13 mouse cellular contexts compared by ENCODE assay signal in the genomic region with DNA sequence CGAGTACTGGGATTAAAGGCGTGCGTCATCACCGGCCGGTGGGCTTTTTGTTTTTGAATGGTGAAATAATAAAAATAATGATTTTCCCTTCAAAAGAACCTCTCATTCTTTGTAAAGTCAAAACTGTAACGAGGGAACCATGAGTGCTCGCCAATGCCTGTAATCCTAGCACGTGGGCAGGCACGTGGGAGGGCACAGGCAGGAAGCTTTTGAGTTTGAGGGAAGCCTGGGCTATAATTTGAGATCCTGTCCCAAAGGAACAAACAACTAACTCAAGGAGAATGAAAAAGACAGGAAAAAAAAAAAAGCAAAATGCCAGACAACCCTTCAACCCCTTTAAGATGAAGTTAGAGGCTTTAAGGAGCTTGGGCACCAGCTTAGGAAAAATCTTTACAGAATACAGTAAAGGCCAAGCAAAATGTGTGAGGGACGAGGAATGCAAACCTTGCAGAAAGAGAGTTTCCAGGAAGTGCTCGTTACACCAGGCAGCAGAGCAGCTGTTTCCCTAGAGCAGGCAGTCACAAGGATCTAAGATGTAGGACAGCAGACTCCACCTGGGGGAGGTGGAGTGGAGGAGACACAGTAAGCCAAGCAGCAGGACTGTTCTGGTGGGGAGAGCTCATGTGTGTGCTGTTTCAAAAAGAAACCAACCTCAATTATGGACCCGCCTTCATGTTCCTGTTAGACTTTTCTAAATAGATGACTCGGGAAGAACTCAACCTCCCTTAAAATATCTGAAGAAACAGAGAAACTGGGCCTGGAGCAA. TPM values are rescaled to one million over a fixed set of nuclear protein-coding genes. Genes with fewer than 3 reads are reported as not detected.
DNase-seq lines count a peak whose midpoint lies in the region; TF ChIP-seq lines count a peak whose summit lies in the region.
"Had no signal": no experiment of that assay in that cellular context is flagged by ENCODE, and none has a peak within 500 bp of the region (broad histone marks: within the 10 kb centered on the region; RNA-seq: fewer than 3 reads in every experiment).

No protein-coding gene starts in this region.

- TF ChIP-seq CTCF in left cerebral cortex, adult 2 months (IDR thresholded peaks at IDR 0.05) = no peak; the same call in 1 of the 2 replicates

- peak in 1 of 2 experiments; percentile 21 for DNase-seq in left cerebral cortex, adult 2 months (ENCODE audit: extremely low spot score in 1 of 2, low spot score in 2 of 2)
- no peak for DNase-seq in left cerebral cortex, postnatal 4 days
- DNase-seq in CD4-positive helper T cell, adult 2 months (ENCODE audit: low read depth, low spot score) = peak; percentile 43
- peak; percentile 34 for DNase-seq in ZHBTc4 (ENCODE audit: low read depth, low spot score)
- DNase-seq in urinary bladder, postnatal 25 days (ENCODE audit: low spot score) = no peak
- DNase-seq in adrenal gland, postnatal 4 days (ENCODE audit: low spot score in 2 of 2) = no peak
- DNase-seq in layer of hippocampus, adult 8-10 months (ENCODE audit: low spot score in 2 of 2) = no peak

- WGBS in macrophage (ENCODE audit: missing documents) = 50% methylated on average over 13 of the region's 13 CpGs

- intact Hi-C loops in left cerebral cortex, adult 2 months (cut with DNase I) = loop anchor here (5.0 kb wide), 1 partner anchor 46 kb away; a partner anchor contains a TSS
- intact Hi-C loops in left cerebral cortex, postnatal 4 days (cut with DNase I) = loop anchor here (5.0 kb wide), 1 partner anchor 91 kb away; no protein-coding TSS in a partner anchor

- H3K79me2 ChIP-seq in macrophage (ENCODE audit: inconsistent target) = no peaks in the 10 kb centered on the region

- H3K4me3 ChIP-seq in left cerebral cortex, adult 2 months = no peak overlapping the region
- peak overlapping the region; percentile 20; the same call in 1 of the 2 replicates for H3K4me3 ChIP-seq in macrophage (ENCODE audit: inconsistent target)
- H3K4me3 ChIP-seq: embryonic facial prominence, embryonic 12.5 days; hindbrain, embryonic 13.5 days had no signal

- no peaks in the 10 kb centered on the region for H3K36me3 ChIP-seq in macrophage (ENCODE audit: inconsistent target)
- H3K36me3 ChIP-seq: embryonic facial prominence, embryonic 12.5 days; hindbrain, embryonic 13.5 days had no signal

- H3K27ac ChIP-seq in left cerebral cortex, adult 2 months = peak overlapping the region; percentile 70; the same call in 1 of the 2 replicates
- peak overlapping the region; percentile 99 for H3K27ac ChIP-seq in macrophage
- H3K27ac ChIP-seq: embryonic facial prominence, embryonic 12.5 days; hindbrain, embryonic 13.5 days; liver, embryonic 14.5 days had no signal

RNA-seq across cellular contexts. Expression of a gene that starts 3.1 kb away (rescaled TPM):
- not detected for total RNA-seq in left cerebral cortex, adult 2 months (2021)
- total RNA-seq in left cerebral cortex, postnatal 4 days (2021) = not detected
- total RNA-seq in macrophage (2018; cell fraction: chromatin; rRNA removed) = 1 to 10 TPM in 3 of 26 experiments, under 1 TPM in 15, not detected in 8; 0.40 to 1.2 (median 0.59) TPM
- total RNA-seq in macrophage (2018; cell fraction: cytosol; rRNA removed) = under 1 TPM in 10 of 26 experiments, not detected in 16; 0.07 to 0.18 (median 0.14) TPM
- total RNA-seq in macrophage (2018; cell fraction: nucleus; rRNA removed) = 1 to 10 TPM in 4 of 26 experiments, under 1 TPM in 14, not detected in 8; 0.23 to 3.9 (median 0.67) TPM
- polyA plus RNA-seq in macrophage (2018) = 0.07 to 0.12 TPM in 2 of 3 replicates, not detected in the other
- total RNA-seq in adrenal gland, postnatal 4 days (2021) = not detected
- total RNA-seq in layer of hippocampus, adult 8-10 months (2022) = not detected
- total RNA-seq: gastrocnemius, postnatal 4 days had no signal
- polyA plus RNA-seq: embryonic facial prominence, embryonic 12.5 days; hindbrain, embryonic 13.5 days; midbrain, embryonic 16.5 days had no signal

RNA-seq across cellular contexts. Expression of a gene that starts 16.1 kb away (rescaled TPM):
- 100 to 1,000 TPM; 108 to 118 TPM for total RNA-seq in left cerebral cortex, adult 2 months (2021)
- 10 to 100 TPM; 38.3 to 42.6 TPM for total RNA-seq in left cerebral cortex, postnatal 4 days (2021)
- total RNA-seq in macrophage (2018; cell fraction: chromatin; rRNA removed) = 100 to 1,000 TPM; 129 to 428 (median 238) TPM
- total RNA-seq in macrophage (2018; cell fraction: cytosol; rRNA removed) = over 10,000 TPM in 11 of 26 experiments, 1,000 to 10,000 TPM in 15; 6,005 to 14,077 (median 8,481) TPM
- total RNA-seq in macrophage (2018; cell fraction: nucleus; rRNA removed) = 1,000 to 10,000 TPM in 24 of 26 experiments, 100 to 1,000 TPM in 2; 695 to 5,289 (median 2,340) TPM
- polyA plus RNA-seq in macrophage (2018) = 8,759 to 13,911 TPM (median 12,544 TPM) in 3 replicates
- total RNA-seq in adrenal gland, postnatal 4 days (2021) = 100 to 1,000 TPM; 290 to 339 TPM
- total RNA-seq in layer of hippocampus, adult 8-10 months (2022) = 100 to 1,000 TPM; 103 to 516 (median 252) TPM

RNA-seq across cellular contexts. Expression of a gene that starts 22.4 kb away (rescaled TPM):
- not detected for total RNA-seq in left cerebral cortex, adult 2 months (2021)
- total RNA-seq in left cerebral cortex, postnatal 4 days (2021) = not detected
- total RNA-seq in macrophage (2018; cell fraction: chromatin; rRNA removed) = under 1 TPM in 18 of 26 experiments, not detected in 8; 0.28 to 0.65 (median 0.45) TPM
- total RNA-seq in macrophage (2018; cell fraction: cytosol; rRNA removed) = 1 to 10 TPM in 1 of 26 experiments, under 1 TPM in 25; 0.30 to 1.0 (median 0.58) TPM
- 1 to 10 TPM in 6 of 26 experiments, under 1 TPM in 18, not detected in 2; 0.17 to 1.6 (median 0.72) TPM for total RNA-seq in macrophage (2018; cell fraction: nucleus; rRNA removed)
- 0.40 to 0.81 TPM in 2 of 3 replicates, not detected in the other for polyA plus RNA-seq in macrophage (2018)
- total RNA-seq in adrenal gland, postnatal 4 days (2021) = under 1 TPM in 1 of 2 experiments, not detected in 1; 0.45 TPM
- total RNA-seq in layer of hippocampus, adult 8-10 months (2022) = under 1 TPM in 2 of 4 experiments, not detected in 2; 0.23 to 0.29 TPM
- total RNA-seq: gastrocnemius, postnatal 4 days had no signal
- polyA plus RNA-seq: embryonic facial prominence, embryonic 12.5 days; hindbrain, embryonic 13.5 days; midbrain, embryonic 16.5 days had no signal

RNA-seq across cellular contexts. Expression of a gene that starts 22.5 kb away (rescaled TPM):
- total RNA-seq in left cerebral cortex, adult 2 months (2021) = not detected
- not detected for total RNA-seq in left cerebral cortex, postnatal 4 days (2021)
- not detected for total RNA-seq in macrophage (2018; cell fraction: chromatin; rRNA removed)
- total RNA-seq in macrophage (2018; cell fraction: cytosol; rRNA removed) = not detected
- not detected for total RNA-seq in macrophage (2018; cell fraction: nucleus; rRNA removed)
- not detected in 3 replicates for polyA plus RNA-seq in macrophage (2018)
- total RNA-seq in adrenal gland, postnatal 4 days (2021) = not detected
- total RNA-seq in layer of hippocampus, adult 8-10 months (2022) = not detected
- total RNA-seq: gastrocnemius, postnatal 4 days had no signal
- polyA plus RNA-seq: embryonic facial prominence, embryonic 12.5 days; hindbrain, embryonic 13.5 days; liver, embryonic 14.5 days; midbrain, embryonic 16.5 days had no signal

RNA-seq across cellular contexts. Expression of a gene that starts 45.4 kb away (rescaled TPM):
- total RNA-seq in left cerebral cortex, adult 2 months (2021) = 10 to 100 TPM; 15.5 to 16.2 TPM
- 10 to 100 TPM; 23.3 to 23.7 TPM for total RNA-seq in left cerebral cortex, postnatal 4 days (2021)
- total RNA-seq in macrophage (2018; cell fraction: chromatin; rRNA removed) = 100 to 1,000 TPM in 15 of 26 experiments, 10 to 100 TPM in 11; 29.8 to 172 (median 109) TPM
- 10 to 100 TPM; 22.1 to 40.1 (median 33.4) TPM for total RNA-seq in macrophage (2018; cell fraction: cytosol; rRNA removed)
- 10 to 100 TPM; 34.1 to 97.6 (median 68.8) TPM for total RNA-seq in macrophage (2018; cell fraction: nucleus; rRNA removed)
- 19.6 to 24.9 TPM (median 23.6 TPM) in 3 replicates for polyA plus RNA-seq in macrophage (2018)
- 10 to 100 TPM; 19.5 to 22.3 TPM for total RNA-seq in adrenal gland, postnatal 4 days (2021)
- 10 to 100 TPM; 15.2 to 19.3 (median 18.5) TPM for total RNA-seq in layer of hippocampus, adult 8-10 months (2022)

Comparison
In these comparisons a context has a peak if more than half of its experiments do, and no peak if none do; other contexts are left out.
1. DNase-seq: peak in CD4-positive helper T cell, adult 2 months (single experiment) and ZHBTc4 (single experiment); none in left cerebral cortex, postnatal 4 days (single experiment), urinary bladder, postnatal 25 days (single experiment), adrenal gland, postnatal 4 days (0 of 2) and layer of hippocampus, adult 8-10 months (0 of 2).